Mouse (Mus musculus) adrenal gland (tissue): Measurements from ENCODE around the gene Prkar1b.

Experiments
- intact Hi-C: fragments of 180-260 bp; cut with DNase I; formaldehyde crosslinking; loops from one replicate; pipeline ENCODE4 v1.15.1; 2025
- long read RNA-seq, 2 experiments: library from polyadenylated mRNA; unstranded; transcript quantifications; one replicate each; pipeline ENCODE4 v2.0.0; 2020; ENCODE audit warnings: borderline replicate concordance in 1 of 2; ENCODE audit not compliant: insufficient replicate concordance in 1 of 2

The Prkar1b gene
- long read RNA-seq, experiment 1, transcript Prkar1b-201 (11 exons, 2,637 nt) = major isoform, 49 of 63 reads
- long read RNA-seq, experiment 1, partial matches to known transcripts = 6 of 63 reads
- long read RNA-seq, experiment 1, other reads (novel, unspliced or antisense) = 8 of 63 reads
- long read RNA-seq, experiment 2, transcript Prkar1b-201 (11 exons, 2,637 nt) = major isoform, 62 of 88 reads
- long read RNA-seq, experiment 2, partial matches to known transcripts = 9 of 88 reads
- long read RNA-seq, experiment 2, other reads (novel, unspliced or antisense) = 17 of 88 reads

DNA sequence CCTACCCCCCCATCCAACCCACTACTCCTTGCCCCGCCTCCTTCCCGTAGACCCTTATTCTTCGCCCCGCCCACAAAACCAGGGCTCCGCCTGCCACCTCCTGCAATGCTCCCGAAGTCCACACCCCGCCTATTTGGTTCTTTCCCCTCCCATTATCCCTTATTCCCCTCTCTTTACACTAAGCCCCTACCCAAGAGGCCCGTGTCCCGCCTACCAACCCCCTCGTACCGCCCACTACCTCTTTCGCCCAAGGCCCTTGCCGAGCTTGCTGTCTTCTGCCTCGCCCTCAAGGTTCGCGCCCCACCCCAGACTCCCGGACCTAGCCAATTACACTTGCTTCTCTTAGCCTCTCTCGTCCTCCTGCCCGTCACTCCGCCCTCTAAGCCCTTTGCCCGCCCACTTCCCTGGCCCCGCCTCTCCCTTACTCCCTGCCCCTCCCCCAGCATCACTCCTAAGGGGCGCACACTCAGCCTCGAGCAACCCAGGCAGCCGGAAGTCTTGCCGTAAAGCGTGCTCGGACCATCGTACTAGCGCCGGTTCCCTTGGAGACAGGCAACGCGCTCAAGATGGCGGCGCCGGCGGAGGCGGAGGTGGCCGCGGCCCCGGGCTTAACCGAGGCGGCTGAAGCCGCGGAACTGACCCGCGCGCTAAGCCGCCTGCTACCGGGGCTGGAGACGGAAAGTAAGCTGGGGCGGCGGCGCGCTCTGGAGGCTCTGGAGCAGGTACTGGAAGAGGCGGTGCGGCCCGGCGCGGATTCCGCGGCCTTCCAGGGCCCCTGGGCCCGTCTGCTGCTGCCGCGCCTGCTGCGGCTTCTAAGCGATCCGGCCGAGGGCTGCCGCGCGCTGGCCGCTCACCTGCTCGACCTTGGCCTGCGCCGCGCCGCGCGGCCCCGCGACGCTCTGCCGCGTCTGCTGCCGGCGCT is at the start of gene Prkar1b, which contains the start of gene Dnaaf5:
Prkar1b (minus strand) TSS at position 321 of the 922 bp plus-strand sequence.
Dnaaf5 (plus strand) TSS at position 543 of the 922 bp plus-strand sequence.
- intact Hi-C loops = no loop called here

DNA sequence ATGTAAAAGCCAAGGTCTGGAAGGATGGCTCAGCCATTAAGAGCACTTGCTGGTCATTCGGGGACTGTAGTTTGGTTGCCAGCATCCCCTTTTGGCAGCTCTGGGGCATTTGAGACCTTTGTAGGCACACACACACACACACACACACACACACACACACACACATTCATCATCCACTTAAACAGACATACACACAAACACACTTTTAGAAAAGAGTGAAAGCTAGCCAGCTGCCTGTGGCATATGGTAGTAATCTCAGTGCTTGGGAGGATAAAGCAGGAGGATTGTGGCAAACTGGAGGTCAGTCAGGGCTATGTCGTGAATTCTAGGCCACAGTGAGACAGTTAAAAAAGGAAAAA is 49.8 kb upstream of the Prkar1b start:
- intact Hi-C loops = no loop called here

- intact Hi-C loops = no loop called here
Observed at GRCm38 (mm10) chr5:139198779-139199178, 49.0 kb upstream of the Prkar1b start.

GRCm38 (mm10) chr5:139190958-139191357 is 41.2 kb upstream of the Prkar1b start:
- intact Hi-C loops = no loop called here

DNA sequence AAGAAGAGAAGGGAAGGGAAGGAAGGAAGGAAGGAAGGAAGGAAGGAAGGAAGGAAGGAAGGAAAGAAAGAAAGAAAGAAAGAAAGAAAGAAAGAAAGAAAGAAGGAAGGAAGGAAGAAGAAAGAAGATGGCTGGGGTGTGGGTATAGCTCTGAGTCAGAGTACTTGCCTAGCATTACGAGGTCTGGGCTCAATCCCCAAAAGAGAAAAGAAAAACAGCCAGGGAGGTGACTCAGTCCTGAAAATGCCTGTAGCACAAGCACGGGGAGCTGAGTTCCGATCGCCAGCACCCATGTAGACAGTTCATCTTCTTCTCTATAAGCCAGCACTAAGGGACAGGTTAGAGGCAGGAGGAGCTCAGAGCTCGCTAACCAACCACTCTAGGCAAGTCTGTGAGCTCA is 39.9 kb upstream of the Prkar1b start:
- intact Hi-C loops = no loop called here

DNA sequence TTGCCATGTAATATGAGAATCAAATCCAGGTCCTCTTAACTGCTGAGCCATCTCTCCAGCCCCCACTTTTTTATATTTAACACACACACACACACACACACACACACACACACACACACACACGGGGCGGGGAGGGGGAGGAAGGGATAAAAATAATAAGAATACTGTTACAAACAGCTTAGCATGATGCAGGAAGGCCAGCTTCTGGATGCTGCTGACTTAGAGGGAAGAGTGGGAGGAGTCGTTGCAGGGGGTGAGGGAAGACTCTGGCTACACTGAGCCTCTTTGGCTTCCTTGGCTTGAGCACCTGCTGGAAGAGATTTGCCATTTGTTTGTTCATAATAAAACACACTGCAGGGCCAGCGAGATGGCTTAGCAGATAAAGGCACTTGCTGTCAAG is 35.1 kb upstream of the Prkar1b start:
- intact Hi-C loops = no loop called here

GRCm38 (mm10) chr5:139183601-139184000 is 33.8 kb upstream of the Prkar1b start:
- intact Hi-C loops = no loop called here

- intact Hi-C loops = no loop called here
Observed at GRCm38 (mm10) chr5:139183131-139183530, 33.3 kb upstream of the Prkar1b start.

- intact Hi-C loops = loop anchor here (2.0 kb wide), 2 partner anchors 104 to 330 kb away; no protein-coding TSS in a partner anchor
Observed at GRCm38 (mm10) chr5:139178895-139179631, 29.3 kb upstream of the Prkar1b start.

DNA sequence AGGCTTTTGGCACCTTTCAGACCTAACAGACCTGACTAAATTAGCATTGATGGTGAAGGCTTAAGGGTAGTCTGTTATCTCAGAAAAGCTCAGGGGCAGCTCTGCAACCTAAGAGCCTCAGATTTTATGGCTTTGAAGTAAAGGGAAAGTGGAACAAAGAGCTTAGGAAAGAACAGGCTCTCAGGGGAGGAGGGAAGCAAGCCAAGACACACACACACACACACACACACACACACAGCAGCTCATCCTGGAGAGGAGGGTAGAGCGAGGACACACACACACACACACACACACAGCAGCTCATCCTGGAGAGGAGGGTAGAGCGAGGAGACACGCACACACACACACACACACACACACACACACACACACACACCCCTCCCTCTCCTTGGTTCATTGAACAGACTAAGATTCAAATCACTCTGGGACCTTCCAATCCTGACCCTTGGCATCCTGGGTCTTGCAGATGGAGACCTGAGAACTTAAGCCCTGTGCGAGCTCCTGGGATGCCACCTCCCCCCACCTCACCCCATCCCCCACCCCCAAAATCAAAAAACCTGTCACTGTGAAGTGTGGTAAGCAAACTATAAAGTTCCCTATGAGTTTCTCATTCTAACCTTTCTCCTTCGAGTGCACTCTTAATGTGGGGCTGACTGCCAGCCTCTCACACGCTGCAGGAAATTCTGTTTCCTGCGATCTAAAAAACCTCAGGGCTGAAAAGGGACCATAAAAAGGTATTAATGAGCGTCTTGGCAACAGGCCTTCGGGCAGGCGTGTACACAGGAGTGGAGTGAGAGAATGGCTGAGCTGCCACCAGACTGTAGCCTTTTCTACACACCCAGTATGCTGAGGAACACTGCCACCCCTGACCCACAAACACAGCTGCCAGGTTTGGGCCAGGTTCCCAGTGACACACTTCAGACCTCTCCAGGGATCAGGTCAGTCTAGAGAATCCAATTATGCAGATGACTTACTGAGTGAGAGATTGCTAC is 25.1 kb upstream of the Prkar1b start:
- intact Hi-C loops = no loop called here

GRCm38 (mm10) chr5:139174141-139174540 is 24.3 kb upstream of the Prkar1b start:
- intact Hi-C loops = no loop called here

- intact Hi-C loops = no loop called here
Observed at GRCm38 (mm10) chr5:139171929-139172328, 22.1 kb upstream of the Prkar1b start.

- intact Hi-C loops = no loop called here
Observed at GRCm38 (mm10) chr5:139167548-139167947, 17.7 kb upstream of the Prkar1b start.

DNA sequence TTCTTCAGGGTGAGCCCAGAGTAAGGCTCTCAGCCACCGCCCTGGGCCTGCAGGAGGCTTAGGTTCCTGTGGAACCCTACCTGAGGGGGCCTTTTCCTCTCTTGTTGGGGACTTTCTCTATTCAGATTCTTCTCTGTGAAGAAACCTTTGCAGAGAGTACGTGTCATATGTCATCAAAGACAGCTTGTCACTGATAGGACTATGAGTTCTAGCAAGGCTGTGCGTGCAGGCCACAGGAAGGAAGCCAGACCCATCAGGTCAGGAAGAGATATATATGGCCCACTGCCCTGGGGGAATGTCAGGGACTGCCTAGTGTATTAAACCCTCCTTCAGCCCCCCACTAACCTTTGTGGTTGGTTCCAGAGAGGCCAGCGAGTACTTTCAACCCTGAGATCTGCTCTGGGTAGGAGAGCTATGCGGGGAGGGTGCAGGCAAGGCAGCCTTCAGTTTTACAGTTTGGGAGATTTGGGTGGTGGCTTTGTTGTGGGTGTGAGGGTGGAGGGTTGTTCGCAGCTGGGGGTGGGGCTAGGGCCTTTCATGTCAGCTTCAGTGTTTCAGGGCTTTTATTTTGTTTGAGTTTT is 17.1 kb upstream of the Prkar1b start:
- intact Hi-C loops = no loop called here

- intact Hi-C loops = no loop called here
Observed at GRCm38 (mm10) chr5:139161632-139162031, 11.8 kb upstream of the Prkar1b start.

- intact Hi-C loops = no loop called here
Observed at GRCm38 (mm10) chr5:139160899-139161298, 11.1 kb upstream of the Prkar1b start.

DNA sequence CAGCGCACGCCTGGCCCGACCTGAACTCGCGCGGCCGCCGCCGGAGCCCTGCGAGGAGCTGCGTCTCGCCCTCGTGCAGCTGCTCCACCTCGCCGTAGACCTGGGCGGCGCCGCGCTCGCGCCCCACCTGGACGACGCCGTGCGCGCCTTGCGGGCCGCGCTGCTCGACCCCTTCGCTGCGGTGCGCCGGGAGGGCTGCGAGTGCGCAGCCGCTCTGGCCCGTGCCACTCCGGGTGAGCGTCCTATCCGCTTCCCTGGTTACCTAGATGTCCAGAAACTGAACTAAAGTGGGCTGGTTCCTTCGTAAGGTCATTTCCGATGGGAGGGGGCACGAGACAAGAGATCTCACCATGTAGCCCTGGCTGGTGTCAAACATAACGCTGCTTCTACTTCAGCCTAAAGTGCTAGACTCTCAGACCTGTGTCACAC is 816 bp upstream of the Prkar1b start:
- intact Hi-C loops = no loop called here

GRCm38 (mm10) chr5:139149006-139149672 is 662 bp downstream of the Prkar1b start:
- intact Hi-C loops = no loop called here
